Mouse (Mus musculus): ENCODE results near the gene Pitpnm2. TPM values are rescaled to one million over a fixed set of nuclear protein-coding genes. Genes with fewer than 3 reads are reported as not detected.

Gene Pitpnm2
- polyA plus RNA-seq, 1 experiment from 2014 or later, result 10.2 TPM

DNA sequence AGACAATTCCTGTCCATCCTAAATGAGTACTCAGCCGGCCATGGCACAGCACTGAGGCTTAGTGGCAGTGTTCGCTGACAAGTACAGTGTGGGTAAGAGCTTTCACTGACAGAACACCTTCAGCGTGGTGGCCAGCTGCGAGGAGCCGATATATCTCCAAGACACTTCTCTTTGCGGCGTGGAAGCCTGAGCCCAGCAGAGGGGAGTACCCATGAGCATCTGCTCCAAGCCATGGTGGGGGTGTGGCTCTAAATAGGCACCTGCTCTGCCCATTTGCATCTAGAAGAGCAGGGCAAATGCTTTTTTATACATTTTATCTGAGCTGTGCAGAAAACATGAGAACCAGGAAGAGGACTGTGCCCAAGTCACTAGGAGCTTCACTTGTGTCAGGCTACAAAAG, 23.7 kb downstream of the Pitpnm2 start:
- 78% methylated on average over 7 of the region's 7 CpGs for WGBS
- no peak for ATAC-seq (ENCODE audit: insufficient number of reproducible peaks, insufficient read depth, low FRiP score, low read depth)
- H3K27me3 ChIP-seq (ENCODE audit: control insufficient read depth, insufficient read depth, low read length), result no peaks in the 10 kb centered on the region
- H3K27ac ChIP-seq (replicated peaks in 1 of 2; ENCODE audit: control insufficient read depth in 1 of 2, insufficient read depth in 1 of 2, low read depth in 2 of 2, low read length in 2 of 2), result no peak overlapping the region
- H3K4me2 ChIP-seq (ENCODE audit: low read length), result no peak overlapping the region
- no peaks in the 10 kb centered on the region for H3K9me3 ChIP-seq (ENCODE audit: control insufficient read depth, low read length)
- H3K4me3 ChIP-seq (ENCODE audit: control insufficient read depth in 1 of 2, insufficient read depth in 1 of 2, low read depth in 1 of 2, low read length in 2 of 2), result no peak overlapping the region
- H3K36me3 ChIP-seq (ENCODE audit: control insufficient read depth, insufficient read depth, low read length), result no peaks in the 10 kb centered on the region
- H3K9ac ChIP-seq (ENCODE audit: low read length), result no peak overlapping the region
- peaks cover 50 to 53% of the 10 kb centered on the region in 2 experiments for H3K4me1 ChIP-seq (ENCODE audit: control insufficient read depth in 2 of 2, insufficient read depth in 2 of 2, low read length in 2 of 2)

DNA sequence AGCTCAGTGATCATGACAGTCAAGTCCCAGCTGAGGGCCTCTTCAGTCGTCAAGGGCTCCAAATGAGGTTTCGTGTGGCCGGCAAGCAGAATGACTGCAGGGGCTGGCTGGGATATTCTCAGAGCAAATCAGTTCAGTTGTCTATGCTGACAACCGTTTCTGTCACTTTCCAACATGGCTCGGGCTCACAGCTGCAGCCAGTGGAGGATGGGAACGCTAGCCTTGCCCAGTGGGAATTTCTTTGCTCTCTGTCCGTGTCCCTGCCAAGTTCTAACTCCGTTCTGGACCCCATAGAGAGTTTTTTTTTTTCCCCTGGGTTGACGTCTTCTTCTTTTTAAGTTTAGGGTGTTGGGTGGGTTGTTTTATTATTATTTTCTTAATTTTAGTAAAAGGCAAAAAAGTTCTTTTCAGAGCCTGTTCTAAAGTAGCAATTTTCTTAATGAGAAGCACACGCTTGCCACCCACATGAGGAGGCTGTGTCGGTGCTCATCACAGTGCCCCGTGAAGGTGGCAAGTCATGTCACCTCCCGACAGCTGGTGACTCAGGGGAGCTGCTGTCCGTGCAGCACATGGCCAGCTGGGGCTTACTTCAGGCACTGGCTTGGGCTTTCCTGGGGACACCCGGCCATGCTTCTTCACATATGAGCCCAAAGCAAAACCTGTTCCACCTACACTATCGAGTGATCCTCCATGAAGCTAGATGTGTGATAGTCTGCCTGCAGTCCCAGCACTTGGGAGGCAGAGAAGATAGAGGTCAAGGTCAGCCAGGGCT, 25.1 kb downstream of the Pitpnm2 start:
- Histone ChIP-seq H3K4me2 (ENCODE audit: low read length) (no peak overlapping the region), H3K9me3 (ENCODE audit: control insufficient read depth, low read length) (no peaks in the 10 kb centered on the region), H3K4me3 (ENCODE audit: control insufficient read depth in 1 of 2, insufficient read depth in 1 of 2, low read depth in 1 of 2, low read length in 2 of 2) (no peak overlapping the region), H3K4me1 (ENCODE audit: control insufficient read depth in 2 of 2, insufficient read depth in 2 of 2, low read length in 2 of 2) (peaks cover 55 to 67% of the 10 kb centered on the region in 2 experiments), H3K27ac (replicated peaks in 1 of 2; ENCODE audit: control insufficient read depth in 1 of 2, insufficient read depth in 1 of 2, low read depth in 2 of 2, low read length in 2 of 2) (peak overlapping the region in 1 of 2 experiments; percentile 29; a peak in 1 of 4 replicates), H3K36me3 (ENCODE audit: control insufficient read depth, insufficient read depth, low read length) (no peaks in the 10 kb centered on the region), H3K9ac (ENCODE audit: low read length) (no peak overlapping the region), H3K27me3 (ENCODE audit: control insufficient read depth, insufficient read depth, low read length) (no peaks in the 10 kb centered on the region)
- WGBS, result 47% methylated on average over 16 of the region's 16 CpGs
- ATAC-seq (ENCODE audit: insufficient number of reproducible peaks, insufficient read depth, low FRiP score, low read depth), result no peak

DNA sequence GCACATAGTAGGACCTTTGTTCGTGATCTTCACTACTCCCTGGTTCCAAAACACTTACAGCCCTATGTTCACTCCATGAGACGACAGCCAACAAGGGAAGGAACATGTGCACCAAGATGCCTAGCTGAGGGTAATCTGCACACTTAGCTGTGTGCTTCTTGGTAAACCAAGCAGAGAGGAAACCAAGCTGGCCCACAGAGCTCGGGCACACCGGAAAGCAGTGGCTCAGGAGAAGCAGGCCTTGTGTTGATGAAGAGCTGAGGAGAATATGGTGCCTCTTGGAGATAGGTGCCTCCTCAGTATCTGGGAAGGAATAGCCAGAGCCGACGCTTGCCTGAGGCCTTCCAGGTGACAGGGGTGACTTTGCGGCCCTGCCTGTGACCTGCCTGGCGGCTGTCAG, 26.0 kb downstream of the Pitpnm2 start:
- Histone ChIP-seq H3K27ac (replicated peaks in 1 of 2; ENCODE audit: control insufficient read depth in 1 of 2, insufficient read depth in 1 of 2, low read depth in 2 of 2, low read length in 2 of 2) (0 out of 4 replicates have a peak overlapping the region, but pooled peaks of 1 of the 2 experiments have one; percentile 29), H3K4me3 (ENCODE audit: control insufficient read depth in 1 of 2, insufficient read depth in 1 of 2, low read depth in 1 of 2, low read length in 2 of 2) (no peak overlapping the region), H3K9me3 (ENCODE audit: control insufficient read depth, low read length) (no peaks in the 10 kb centered on the region), H3K4me1 (ENCODE audit: control insufficient read depth in 2 of 2, insufficient read depth in 2 of 2, low read length in 2 of 2) (peaks cover 62 to 76% of the 10 kb centered on the region in 2 experiments), H3K4me2 (ENCODE audit: low read length) (no peak overlapping the region), H3K27me3 (ENCODE audit: control insufficient read depth, insufficient read depth, low read length) (no peaks in the 10 kb centered on the region), H3K36me3 (ENCODE audit: control insufficient read depth, insufficient read depth, low read length) (no peaks in the 10 kb centered on the region), H3K9ac (ENCODE audit: low read length) (no peak overlapping the region)
- ATAC-seq (ENCODE audit: insufficient number of reproducible peaks, insufficient read depth, low FRiP score, low read depth), result no peak
- 83% methylated on average over 8 of the region's 8 CpGs for WGBS

DNA sequence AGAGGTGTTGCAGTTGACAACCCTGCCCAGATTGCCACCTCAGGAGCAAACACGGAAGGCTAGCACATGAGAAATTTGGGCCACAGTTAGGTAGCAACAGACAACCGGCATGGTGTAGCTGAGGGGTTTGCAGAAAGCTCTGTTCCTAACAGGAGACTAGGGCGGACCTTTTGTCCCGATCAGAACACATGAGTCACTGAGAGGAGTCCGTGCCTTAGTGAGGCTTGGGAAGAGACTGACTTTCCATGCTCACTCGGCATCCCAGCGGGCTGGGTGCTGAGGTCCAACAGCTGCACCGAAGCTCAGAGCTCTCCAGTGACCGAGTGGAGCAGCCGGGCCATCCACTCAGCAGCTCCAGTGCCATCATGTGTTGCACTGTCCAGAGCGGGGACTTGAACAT, 26.9 kb downstream of the Pitpnm2 start:
- H3K27ac ChIP-seq (replicated peaks in 1 of 2; ENCODE audit: control insufficient read depth in 1 of 2, insufficient read depth in 1 of 2, low read depth in 2 of 2, low read length in 2 of 2), result peak overlapping the region; percentile 39 to 80; a peak in 3 of 4 replicates
- no peaks in the 10 kb centered on the region for H3K27me3 ChIP-seq (ENCODE audit: control insufficient read depth, insufficient read depth, low read length)
- H3K9ac ChIP-seq (ENCODE audit: low read length), result peak overlapping the region; percentile 36; the same call in 1 of the 2 replicates
- no peaks in the 10 kb centered on the region for H3K9me3 ChIP-seq (ENCODE audit: control insufficient read depth, low read length)
- no peak overlapping the region for H3K4me3 ChIP-seq (ENCODE audit: control insufficient read depth in 1 of 2, insufficient read depth in 1 of 2, low read depth in 1 of 2, low read length in 2 of 2)
- 74% methylated on average over 11 of the region's 11 CpGs for WGBS
- H3K4me2 ChIP-seq (ENCODE audit: low read length), result no peak overlapping the region
- ATAC-seq (ENCODE audit: insufficient number of reproducible peaks, insufficient read depth, low FRiP score, low read depth), result no peak
- H3K4me1 ChIP-seq (ENCODE audit: control insufficient read depth in 2 of 2, insufficient read depth in 2 of 2, low read length in 2 of 2), result peaks cover 71 to 85% of the 10 kb centered on the region in 2 experiments
- H3K36me3 ChIP-seq (ENCODE audit: control insufficient read depth, insufficient read depth, low read length), result no peaks in the 10 kb centered on the region

DNA sequence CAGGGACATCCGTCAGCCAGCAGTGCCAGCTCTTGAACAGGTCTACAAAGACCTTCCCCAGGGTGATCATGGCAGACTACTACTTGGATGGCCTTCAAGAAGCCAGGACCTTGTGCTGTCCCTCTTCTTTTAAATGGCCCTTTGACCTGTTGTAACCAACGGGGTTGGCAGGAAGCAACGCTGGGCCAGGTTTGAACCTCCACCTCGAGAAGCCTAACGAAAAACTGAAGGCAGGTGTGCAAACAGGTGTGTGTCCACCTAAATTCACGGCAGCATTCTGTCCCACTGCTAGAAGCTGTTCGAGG, 27.9 kb downstream of the Pitpnm2 start:
- no peak for ATAC-seq (ENCODE audit: insufficient number of reproducible peaks, insufficient read depth, low FRiP score, low read depth)
- 73% methylated on average over 7 of the region's 7 CpGs for WGBS
- Histone ChIP-seq H3K4me3 (ENCODE audit: control insufficient read depth in 1 of 2, insufficient read depth in 1 of 2, low read depth in 1 of 2, low read length in 2 of 2) (no peak overlapping the region), H3K4me2 (ENCODE audit: low read length) (0 out of 2 replicates have a peak overlapping the region, but pooled peaks have one; percentile 35), H3K27ac (replicated peaks in 1 of 2; ENCODE audit: control insufficient read depth in 1 of 2, insufficient read depth in 1 of 2, low read depth in 2 of 2, low read length in 2 of 2) (peak overlapping the region; percentile 69 to 80), H3K9me3 (ENCODE audit: control insufficient read depth, low read length) (no peaks in the 10 kb centered on the region), H3K4me1 (ENCODE audit: control insufficient read depth in 2 of 2, insufficient read depth in 2 of 2, low read length in 2 of 2) (peaks cover 76 to 90% of the 10 kb centered on the region in 2 experiments), H3K9ac (ENCODE audit: low read length) (peak overlapping the region; percentile 47), H3K27me3 (ENCODE audit: control insufficient read depth, insufficient read depth, low read length) (no peaks in the 10 kb centered on the region), H3K36me3 (ENCODE audit: control insufficient read depth, insufficient read depth, low read length) (no peaks in the 10 kb centered on the region)

DNA sequence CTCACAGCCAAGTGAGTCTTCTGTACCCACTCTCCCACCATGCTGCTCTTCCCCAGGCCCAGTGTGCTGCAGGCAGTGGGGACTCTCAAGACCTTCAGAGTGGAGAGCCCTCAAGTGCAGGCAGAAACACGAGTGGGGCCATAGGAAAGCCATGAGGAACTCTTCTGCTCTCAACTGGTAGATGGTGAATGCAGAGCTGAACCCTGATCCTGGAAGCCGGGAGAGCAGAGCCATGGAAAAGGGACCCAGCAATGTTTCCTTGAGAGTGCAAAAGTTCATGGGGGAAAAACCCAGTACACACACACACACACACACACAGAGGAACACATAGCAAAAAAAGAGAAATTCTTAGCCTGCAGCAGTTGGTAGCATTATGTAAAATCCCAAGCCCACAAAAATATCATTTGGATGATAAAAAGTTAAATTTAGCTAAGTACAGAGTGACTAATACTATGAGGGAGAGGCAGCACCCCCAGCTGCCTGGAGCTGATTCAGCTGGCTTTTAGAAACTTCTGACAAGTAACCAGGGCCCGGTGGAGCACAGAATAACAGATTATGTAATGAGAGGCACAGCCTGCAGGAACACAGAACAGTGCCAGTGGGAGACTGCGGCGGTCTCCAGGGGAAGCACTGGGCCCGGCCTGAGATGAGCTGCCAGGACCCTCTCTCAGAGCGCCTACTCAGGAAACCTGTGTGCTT, 28.4 kb downstream of the Pitpnm2 start:
- peak overlapping the region; percentile 47 for H3K9ac ChIP-seq (ENCODE audit: low read length)
- H3K27ac ChIP-seq (replicated peaks in 1 of 2; ENCODE audit: control insufficient read depth in 1 of 2, insufficient read depth in 1 of 2, low read depth in 2 of 2, low read length in 2 of 2), result peak overlapping the region; percentile 69 to 80
- H3K9me3 ChIP-seq (ENCODE audit: control insufficient read depth, low read length), result no peaks in the 10 kb centered on the region
- H3K27me3 ChIP-seq (ENCODE audit: control insufficient read depth, insufficient read depth, low read length), result no peaks in the 10 kb centered on the region
- H3K36me3 ChIP-seq (ENCODE audit: control insufficient read depth, insufficient read depth, low read length), result 0 out of 2 replicates have a peak, but pooled peaks cover under 1% of the 10 kb centered on the region
- H3K4me3 ChIP-seq (ENCODE audit: control insufficient read depth in 1 of 2, insufficient read depth in 1 of 2, low read depth in 1 of 2, low read length in 2 of 2), result no peak overlapping the region
- 0 out of 2 replicates have a peak, but pooled peaks have one; percentile 23 for ATAC-seq (ENCODE audit: insufficient number of reproducible peaks, insufficient read depth, low FRiP score, low read depth)
- 21% methylated on average over 7 of the region's 7 CpGs for WGBS
- 0 out of 2 replicates have a peak overlapping the region, but pooled peaks have one; percentile 35 for H3K4me2 ChIP-seq (ENCODE audit: low read length)
- peaks cover 75 to 94% of the 10 kb centered on the region in 2 experiments for H3K4me1 ChIP-seq (ENCODE audit: control insufficient read depth in 2 of 2, insufficient read depth in 2 of 2, low read length in 2 of 2)

DNA sequence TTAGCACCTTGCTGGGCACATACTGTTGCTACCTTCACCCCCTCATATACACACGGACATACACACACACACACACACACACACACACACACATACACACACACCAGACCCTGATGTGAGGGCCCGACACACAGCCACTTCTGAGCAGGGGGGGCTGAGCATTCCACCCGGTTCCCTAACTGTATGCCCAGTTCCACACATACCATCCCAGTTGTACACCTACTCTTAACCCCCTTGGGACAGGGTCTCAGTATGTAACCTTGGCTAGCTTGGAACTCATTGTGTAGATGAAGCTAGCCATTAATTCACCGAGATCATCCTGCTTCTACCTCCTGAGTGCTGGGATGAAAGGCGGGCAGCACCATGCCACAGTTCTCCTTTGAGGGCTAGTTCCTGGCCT, 29.0 kb downstream of the Pitpnm2 start:
- H3K4me1 ChIP-seq (ENCODE audit: control insufficient read depth in 2 of 2, insufficient read depth in 2 of 2, low read length in 2 of 2), result peaks cover 72 to 94% of the 10 kb centered on the region in 2 experiments
- H3K9ac ChIP-seq (ENCODE audit: low read length), result no peak overlapping the region
- 78% methylated on average over 5 of the region's 5 CpGs for WGBS
- H3K4me2 ChIP-seq (ENCODE audit: low read length), result no peak overlapping the region
- peak overlapping the region in 1 of 2 experiments; percentile 80; a peak in 1 of 4 replicates for H3K27ac ChIP-seq (replicated peaks in 1 of 2; ENCODE audit: control insufficient read depth in 1 of 2, insufficient read depth in 1 of 2, low read depth in 2 of 2, low read length in 2 of 2)
- H3K9me3 ChIP-seq (ENCODE audit: control insufficient read depth, low read length), result no peaks in the 10 kb centered on the region
- H3K27me3 ChIP-seq (ENCODE audit: control insufficient read depth, insufficient read depth, low read length), result no peaks in the 10 kb centered on the region
- ATAC-seq (ENCODE audit: insufficient number of reproducible peaks, insufficient read depth, low FRiP score, low read depth), result no peak
- H3K4me3 ChIP-seq (ENCODE audit: control insufficient read depth in 1 of 2, insufficient read depth in 1 of 2, low read depth in 1 of 2, low read length in 2 of 2), result no peak overlapping the region
- peaks cover 6% of the 10 kb centered on the region for H3K36me3 ChIP-seq (ENCODE audit: control insufficient read depth, insufficient read depth, low read length)
